Mouse (Mus musculus) hindbrain, embryonic 11.5 days (tissue): ENCODE data around the gene Krtap2-4. TPM values are rescaled to one million over a fixed set of nuclear protein-coding genes. Genes with fewer than 3 reads are reported as not detected.
"Not testable (repeated sequence)": the region's sequence is repeated elsewhere in the genome, so short reads cannot be mapped to it uniquely, and the experiment has no call there.

Source experiments
- ATAC-seq: fragments of 200-750 bp; cut with Nextera tagmentation; 2 replicates; pipeline ENCODE4 v1.8.0; 2017; ENCODE audit warnings: mild to moderate bottlenecking, moderate TSS enrichment, moderate library complexity; ENCODE audit not compliant: low FRiP score
- DNase-seq: peaks from one replicate; pipeline ENCODE4 v3.0.0-alpha.2; 2015; ENCODE audit warnings: low spot score
- H3K27ac ChIP-seq: fragments of 300-500 bp; sonication (generic); 2 replicates; pipeline ENCODE4 v1.5.1; 2014; ENCODE audit warnings: mild to moderate bottlenecking, low read depth, low read length
- H3K27me3 ChIP-seq: fragments of 300-500 bp; sonication (generic); 2 replicates; pipeline ENCODE4 v1.6.1; 2014; ENCODE audit warnings: mild to moderate bottlenecking, low read length, moderate library complexity, mixed read lengths; ENCODE audit not compliant: control insufficient read depth, insufficient read depth
- H3K36me3 ChIP-seq: fragments of 300-500 bp; sonication (generic); 2 replicates; pipeline ENCODE4 v1.6.1; 2014; ENCODE audit warnings: mild to moderate bottlenecking, low read length, moderate library complexity, mixed read lengths; ENCODE audit not compliant: control insufficient read depth, insufficient read depth
- H3K4me1 ChIP-seq: fragments of 300-500 bp; sonication (generic); replicated peaks from 2 replicates; pipeline ENCODE4 v1.6.1; 2014; ENCODE audit warnings: low read length, mixed read lengths; ENCODE audit not compliant: control insufficient read depth, insufficient read depth
- H3K4me2 ChIP-seq: fragments of 300-500 bp; sonication (generic); replicated peaks from 2 replicates; pipeline ENCODE4 v1.6.1; 2014; ENCODE audit warnings: mild to moderate bottlenecking, low read depth, low read length
- H3K4me3 ChIP-seq: fragments of 300-500 bp; sonication (generic); 2 replicates; pipeline ENCODE4 v1.5.1; 2014; ENCODE audit warnings: low read depth, low read length
- H3K9ac ChIP-seq: fragments of 300-500 bp; sonication (generic); 2 replicates; pipeline ENCODE4 v1.6.1; 2014; ENCODE audit warnings: low read depth, low read length
- H3K9me3 ChIP-seq: fragments of 300-500 bp; sonication (generic); 2 replicates; pipeline ENCODE4 v1.6.1; 2016; ENCODE audit warnings: low read length; ENCODE audit not compliant: control insufficient read depth
- WGBS: fragments of 180-500 bp; shearing (Covaris S2); extraction: QIAGEN DNeasy Blood & Tissue Kit; methylation state at CpG from one replicate; pipeline ENCODE4 v1.1.7; 2014; 5-methylcytosine and 5-hydroxymethylcytosine counted together
- polyA plus RNA-seq: library from polyadenylated mRNA; unstranded; fragments of >200 nt; fragmentation: Nextera tagmentation; extraction: Ambion mirVana; gene quantifications from 2 replicates; pipeline ENCODE4 v1.2.1, GENCODE M21; 2014

Krtap2-4 gene
- not detected in 2 replicates for polyA plus RNA-seq

DNA sequence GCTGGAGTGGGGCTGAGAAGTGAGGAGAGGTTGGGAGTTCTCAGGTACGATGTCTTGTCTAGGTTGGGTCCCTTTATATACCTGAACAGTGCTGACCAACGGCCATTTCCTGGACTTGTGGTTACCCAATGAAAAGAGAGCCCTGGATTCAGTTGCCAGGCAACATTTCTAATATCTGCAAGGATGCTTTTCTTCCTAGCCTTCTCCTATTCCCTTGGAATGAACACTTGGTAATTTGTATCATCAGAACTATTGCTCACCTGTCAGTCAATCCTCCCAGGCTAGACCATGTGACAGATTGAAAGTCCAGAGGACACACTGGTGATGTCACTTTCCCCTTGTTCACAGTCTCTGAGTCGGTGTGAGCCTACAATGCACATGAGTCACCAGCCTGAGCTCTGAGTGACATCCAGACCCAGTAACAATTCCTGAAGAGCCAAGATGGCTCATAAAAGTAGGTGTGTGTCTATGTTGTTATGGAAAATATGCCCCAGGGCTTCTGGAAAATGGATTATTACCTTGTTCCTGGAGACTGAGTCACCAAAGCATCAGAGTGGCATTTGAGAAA, at the start of gene Krtap2-4:
Krtap2-4 (minus strand) TSS at position 51 of the 568 bp plus-strand sequence.
- H3K4me2 ChIP-seq = no peak within 1 kb of the TSS
- H3K27me3 ChIP-seq = no peaks in the 10 kb centered on the region
- no peak within 1 kb of the TSS for H3K9ac ChIP-seq
- H3K9me3 ChIP-seq = no peaks in the 10 kb centered on the region
- no peak within 1 kb of the TSS for H3K4me3 ChIP-seq
- DNase-seq (no peak), ATAC-seq (no peak)
- H3K36me3 ChIP-seq = no peaks in the 10 kb centered on the region
- WGBS = 74% methylated on average over 3 of the region's 3 CpGs
- H3K4me1 ChIP-seq = no peaks in the 10 kb centered on the region
- H3K27ac ChIP-seq = no peak within 1 kb of the TSS

DNA sequence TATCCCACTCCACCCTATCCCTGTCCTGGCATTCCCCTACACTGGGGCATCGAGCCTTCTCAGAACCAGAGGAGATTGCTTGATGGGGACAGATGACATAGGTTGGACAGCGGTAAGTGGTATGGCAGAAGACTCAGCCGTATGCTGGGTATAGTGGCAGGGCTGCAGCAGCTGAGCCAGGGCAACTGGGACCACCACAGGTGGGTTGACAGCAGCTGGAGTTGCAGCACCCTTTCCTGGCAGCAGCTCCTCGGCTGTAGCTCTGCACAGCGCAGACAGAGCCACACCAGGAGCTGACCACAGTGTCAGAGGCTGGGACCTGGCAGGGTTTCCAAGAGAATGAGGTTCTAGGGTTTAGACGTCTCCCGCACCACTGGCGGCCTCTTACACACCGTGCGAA, 48.2 kb upstream of the Krtap2-4 start:
- Histone ChIP-seq H3K4me1 (no peaks in the 10 kb centered on the region), H3K36me3 (no peaks in the 10 kb centered on the region), H3K4me3 (no peak overlapping the region), H3K27me3 (no peaks in the 10 kb centered on the region), H3K9ac (no peak overlapping the region), H3K4me2 (no peak overlapping the region), H3K27ac (no peak overlapping the region), H3K9me3 (no peaks in the 10 kb centered on the region)
- DNase-seq (no peak), ATAC-seq (no peak)
- 90% methylated on average over 10 of the region's 10 CpGs for WGBS

DNA sequence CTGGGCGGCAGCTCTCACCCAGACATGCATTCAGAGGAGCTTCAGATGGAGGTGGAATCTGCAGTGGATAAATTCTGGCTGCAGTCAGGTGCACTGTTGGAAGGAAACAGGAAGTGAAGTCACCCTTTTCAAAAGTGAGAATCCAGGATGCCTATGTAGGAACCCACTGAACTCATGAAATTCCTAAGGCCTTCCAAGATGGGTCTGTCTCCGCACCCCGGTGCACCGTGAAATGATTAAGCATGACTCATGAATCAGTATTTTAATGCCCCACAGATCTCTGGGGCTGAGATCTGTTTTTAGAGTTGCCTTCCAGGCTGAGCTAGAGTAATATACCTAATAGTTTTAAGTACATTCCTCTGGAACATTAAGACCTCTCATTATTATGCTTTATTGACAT, 44.6 kb upstream of the Krtap2-4 start:
- Histone ChIP-seq H3K36me3 (no peaks in the 10 kb centered on the region), H3K9me3 (no peaks in the 10 kb centered on the region), H3K4me2 (no peak overlapping the region), H3K4me3 (no peak overlapping the region), H3K27ac (no peak overlapping the region), H3K27me3 (no peaks in the 10 kb centered on the region), H3K9ac (no peak overlapping the region), H3K4me1 (no peaks in the 10 kb centered on the region)
- DNase-seq (no peak), ATAC-seq (no peak)
- WGBS = 88% methylated on average over 4 of the region's 4 CpGs

DNA sequence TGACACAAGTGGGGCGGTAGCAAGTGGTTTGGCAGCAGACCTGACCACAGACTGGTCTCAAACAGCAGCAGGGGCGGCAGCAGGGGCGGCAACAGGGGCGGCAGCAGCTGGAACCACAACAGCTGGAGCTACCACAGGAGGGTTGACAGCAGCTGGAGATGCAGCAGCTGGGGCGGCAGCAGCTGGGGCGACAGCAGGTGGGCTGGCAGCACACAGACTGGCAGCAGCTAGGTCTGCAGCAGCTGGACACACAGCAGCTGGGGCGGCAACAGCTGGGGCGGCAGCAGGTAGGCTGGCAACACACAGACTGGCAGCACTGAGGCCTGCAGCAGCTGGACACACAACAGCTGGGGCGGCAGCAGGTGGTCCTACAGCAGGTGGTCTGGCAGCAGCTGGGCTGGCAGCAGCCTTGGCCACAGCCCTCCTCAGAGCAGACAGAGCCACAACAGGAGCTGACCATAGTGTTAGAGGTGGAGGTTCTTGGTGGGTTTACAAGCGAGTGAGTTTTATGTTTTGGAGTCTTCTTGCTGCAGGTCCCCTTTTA, 43.9 kb upstream of the Krtap2-4 start, which contains the start of gene Gm11563:
Gm11563 (minus strand) TSS at position 494 of the 544 bp plus-strand sequence.
- not testable (repeated sequence) for H3K4me3 ChIP-seq, H3K9ac ChIP-seq, DNase-seq, H3K27ac ChIP-seq, H3K4me1 ChIP-seq, H3K36me3 ChIP-seq, H3K4me2 ChIP-seq, H3K27me3 ChIP-seq, ATAC-seq, H3K9me3 ChIP-seq
- 61% methylated on average over 10 of the region's 10 CpGs for WGBS

DNA sequence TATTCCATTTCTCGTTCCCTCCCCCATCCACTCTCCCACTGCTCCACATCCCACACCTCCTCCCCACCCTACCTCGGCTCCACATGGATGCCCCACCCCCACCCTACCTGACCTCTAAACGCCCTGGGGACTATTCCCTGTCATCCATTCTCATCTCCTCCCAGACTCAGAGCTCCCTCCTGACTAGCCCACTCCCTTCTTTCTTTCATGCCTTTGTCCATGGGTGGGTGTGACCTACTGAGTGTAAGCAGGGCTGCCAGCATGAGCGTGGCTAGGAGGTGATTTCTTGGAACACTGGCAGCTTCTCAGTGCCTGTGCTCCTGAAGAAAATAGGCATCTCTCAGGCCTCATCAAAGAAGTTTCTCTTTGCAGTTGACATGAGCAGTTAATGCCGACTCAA, 42.4 kb upstream of the Krtap2-4 start:
- Histone ChIP-seq H3K27ac (no peak overlapping the region), H3K4me3 (no peak overlapping the region), H3K9ac (no peak overlapping the region), H3K9me3 (no peaks in the 10 kb centered on the region), H3K36me3 (no peaks in the 10 kb centered on the region), H3K4me2 (no peak overlapping the region), H3K27me3 (no peaks in the 10 kb centered on the region), H3K4me1 (no peaks in the 10 kb centered on the region)
- no peak for DNase-seq
- WGBS = 42% methylated on average over 5 of the region's 5 CpGs
- no peak for ATAC-seq

DNA sequence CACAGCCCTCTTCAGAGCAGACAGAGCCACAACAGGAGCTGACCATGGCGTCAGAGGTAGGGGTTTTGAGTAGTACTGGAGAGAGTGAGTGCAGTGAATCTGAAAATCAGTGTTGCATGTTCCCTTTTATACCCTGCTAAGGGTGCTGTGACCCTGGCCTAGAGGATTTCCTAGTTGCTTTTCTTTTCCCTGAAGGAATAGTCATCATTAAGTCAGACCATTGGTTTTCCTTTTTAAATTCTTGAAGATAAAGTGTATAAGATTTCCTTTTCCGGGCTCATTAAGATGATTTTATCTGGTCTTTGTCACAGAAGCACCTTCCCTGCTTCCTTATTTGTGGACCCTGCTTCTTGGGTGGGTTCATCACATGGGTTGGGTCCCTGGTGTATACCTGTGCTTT, 35.5 kb upstream of the Krtap2-4 start, which contains the start of gene Gm11555:
Gm11555 (minus strand) TSS at position 101 of the 400 bp plus-strand sequence.
- Histone ChIP-seq H3K27me3 (no peaks in the 10 kb centered on the region), H3K9me3 (no peaks in the 10 kb centered on the region), H3K4me2 (no peak within 1 kb of the TSS), H3K36me3 (no peaks in the 10 kb centered on the region), H3K4me1 (no peaks in the 10 kb centered on the region), H3K9ac (no peak within 1 kb of the TSS), H3K4me3 (no peak within 1 kb of the TSS), H3K27ac (no peak within 1 kb of the TSS)
- DNase-seq (no peak), ATAC-seq (no peak)
- 86% methylated on average over 2 of the region's 2 CpGs for WGBS

DNA sequence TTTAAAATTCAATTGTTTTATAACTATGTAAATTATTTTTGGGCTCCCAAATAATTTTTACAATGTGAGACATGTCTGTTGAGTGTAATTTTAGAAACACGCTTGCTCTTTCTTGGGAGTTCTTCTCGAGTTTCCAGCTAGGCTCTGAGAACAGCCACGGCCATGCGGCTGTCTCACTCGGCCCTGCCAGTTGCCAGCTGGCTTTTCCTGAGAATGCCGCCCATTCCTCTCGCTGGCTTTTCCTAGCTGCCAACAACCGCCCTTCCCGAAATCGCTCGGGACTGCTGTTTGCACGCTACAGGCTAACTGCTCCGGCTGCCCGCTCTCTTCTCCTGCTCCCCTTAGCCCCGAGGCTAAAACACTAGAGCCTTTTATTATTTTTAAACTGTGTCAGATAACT, 31.8 kb upstream of the Krtap2-4 start:
- Histone ChIP-seq H3K4me1 (no peaks in the 10 kb centered on the region), H3K27me3 (no peaks in the 10 kb centered on the region), H3K9me3 (no peaks in the 10 kb centered on the region), H3K36me3 (no peaks in the 10 kb centered on the region), H3K4me2 (no peak overlapping the region), H3K9ac (no peak overlapping the region), H3K27ac (no peak overlapping the region), H3K4me3 (no peak overlapping the region)
- ATAC-seq (no peak), DNase-seq (no peak)
- WGBS = 88% methylated on average over 15 of the region's 15 CpGs

DNA sequence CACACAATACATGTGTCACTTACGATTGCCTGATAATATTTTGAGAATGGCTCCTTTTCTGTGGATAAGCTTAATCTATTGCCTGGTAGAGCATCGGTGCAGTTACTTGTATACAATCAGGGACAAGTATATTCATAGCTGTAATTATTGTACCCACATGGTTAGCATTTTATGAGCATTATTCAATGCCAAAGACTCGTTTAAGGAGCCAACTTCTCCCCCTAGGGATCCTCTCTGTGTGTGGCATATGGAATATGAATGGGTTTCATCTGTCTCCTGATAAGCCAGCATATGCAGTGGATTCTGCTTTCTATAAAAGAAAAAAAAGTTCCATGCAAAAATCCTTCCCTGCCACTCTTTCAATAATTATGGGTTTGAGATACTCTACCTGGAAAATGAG, 29.7 kb upstream of the Krtap2-4 start:
- Histone ChIP-seq H3K9me3 (no peaks in the 10 kb centered on the region), H3K4me2 (no peak overlapping the region), H3K36me3 (no peaks in the 10 kb centered on the region), H3K27me3 (no peaks in the 10 kb centered on the region), H3K4me1 (no peaks in the 10 kb centered on the region), H3K9ac (no peak overlapping the region), H3K27ac (no peak overlapping the region), H3K4me3 (no peak overlapping the region)
- DNase-seq = no peak
- no peak for ATAC-seq
- 81% methylated on average over 3 of the region's 3 CpGs for WGBS

DNA sequence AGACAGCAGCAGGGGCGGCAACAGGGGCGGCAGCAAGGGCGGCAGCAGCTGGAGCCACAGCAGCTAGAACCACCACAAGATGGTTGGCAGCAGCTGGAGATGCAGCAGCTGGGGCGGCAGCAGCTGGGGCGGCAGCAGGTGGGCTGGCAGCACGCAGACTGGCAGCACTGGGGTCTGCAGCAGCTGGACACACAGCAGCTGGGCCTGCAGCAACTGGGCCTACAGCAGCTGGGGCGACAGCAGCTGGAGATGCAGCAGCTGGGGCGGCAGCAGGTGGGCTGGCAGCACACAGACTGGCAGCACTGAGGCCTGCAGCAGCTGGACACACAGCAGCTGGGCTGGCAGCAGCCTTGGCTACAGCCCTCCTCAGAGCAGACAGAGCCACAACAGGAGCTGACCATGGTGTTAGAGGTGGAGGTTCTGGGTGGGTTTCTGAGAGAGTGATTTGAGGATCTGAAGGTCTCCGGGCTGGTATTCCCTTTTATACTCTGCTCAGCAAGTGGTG, 29.0 kb upstream of the Krtap2-4 start, which contains the start of gene Krtap4-7:
Krtap4-7 (minus strand) TSS at position 455 of the 505 bp plus-strand sequence.
- H3K9me3 ChIP-seq, H3K4me2 ChIP-seq, H3K4me1 ChIP-seq, DNase-seq, H3K4me3 ChIP-seq, H3K9ac ChIP-seq, H3K27ac ChIP-seq, H3K36me3 ChIP-seq, ATAC-seq, H3K27me3 ChIP-seq: not testable (repeated sequence)
- 85% methylated on average over 8 of the region's 9 CpGs for WGBS
